Mouse (Mus musculus): ENCODE results near the gene Olfr878. TPM values are rescaled to one million over a fixed set of nuclear protein-coding genes. Genes with fewer than 3 reads are reported as not detected.

Gene Olfr878
- polyA plus RNA-seq (2012; ENCODE audit: low replicate concordance): not detected in 2 replicates

DNA sequence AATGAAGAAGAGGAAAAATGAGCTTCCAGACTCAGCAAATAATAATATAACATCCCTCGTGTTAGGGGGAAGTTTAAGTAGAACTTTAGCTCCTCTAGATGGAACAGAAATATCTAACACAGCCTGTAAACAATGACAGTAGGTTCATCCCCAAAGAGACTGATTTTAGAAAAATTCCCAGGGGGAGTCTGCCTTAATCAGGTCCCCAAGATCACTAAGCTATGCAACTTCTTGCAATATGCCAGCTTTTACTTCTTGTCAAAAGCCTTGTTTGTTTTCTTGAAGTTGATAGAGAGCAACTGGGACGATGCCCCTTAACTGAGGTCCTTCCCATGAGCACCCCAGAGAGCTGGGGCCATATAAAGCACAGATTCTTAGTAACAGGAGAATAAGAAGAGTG, at the start of gene Olfr878:
Gene Olfr878 (plus strand): TSS at position 301 of the 400 bp plus-strand sequence.

DNA sequence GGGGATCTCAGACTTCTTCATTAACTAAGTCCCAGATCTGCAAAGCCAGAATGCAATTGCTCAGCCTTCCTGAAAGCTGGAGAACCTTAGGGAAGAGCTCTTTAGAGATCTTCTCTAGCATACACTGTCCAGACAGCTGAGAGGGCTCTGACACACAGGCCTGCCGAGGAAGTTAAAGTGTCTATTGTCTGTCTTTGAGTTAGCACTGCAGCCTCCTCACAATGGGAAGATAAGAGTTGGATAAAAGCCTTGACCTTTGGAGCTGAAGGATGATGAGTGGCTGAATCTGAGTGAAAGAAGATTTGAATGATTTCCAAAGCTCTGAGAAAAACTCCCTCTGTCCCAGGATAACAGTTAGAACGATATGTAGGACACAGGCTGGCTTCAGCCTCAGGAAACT, 21.0 kb upstream of the Olfr878 start, which contains the start of gene Olfr145:
Gene Olfr145 (plus strand): TSS at position 64 of the 400 bp plus-strand sequence.

Other genes with a start within 250 kb of the Olfr878 start
- gene Panx3, start 248.6 kb upstream of the Olfr878 start, polyA plus RNA-seq (2012; ENCODE audit: low replicate concordance): not detected in 2 replicates
- gene Olfr160, start 201.6 kb upstream of the Olfr878 start, polyA plus RNA-seq (2012; ENCODE audit: low replicate concordance): not detected in 2 replicates
- gene Olfr874, start 172.7 kb upstream of the Olfr878 start, polyA plus RNA-seq (2012; ENCODE audit: low replicate concordance): not detected in 2 replicates
- not detected in 2 replicates for gene Olfr875, start 146.0 kb upstream of the Olfr878 start, polyA plus RNA-seq (2012; ENCODE audit: low replicate concordance)
- not detected in 2 replicates for gene Olfr876, start 114.8 kb upstream of the Olfr878 start, polyA plus RNA-seq (2012; ENCODE audit: low replicate concordance)
- not detected in 2 replicates for gene Olfr877, start 63.6 kb upstream of the Olfr878 start, polyA plus RNA-seq (2012; ENCODE audit: low replicate concordance)
- not detected in 2 replicates for gene Olfr145, start 21.1 kb upstream of the Olfr878 start, polyA plus RNA-seq (2012; ENCODE audit: low replicate concordance)
- gene Olfr881, start 74.0 kb downstream of the Olfr878 start, polyA plus RNA-seq (2012; ENCODE audit: low replicate concordance): not detected in 2 replicates
- gene Olfr883, start 108.0 kb downstream of the Olfr878 start, polyA plus RNA-seq (2012; ENCODE audit: low replicate concordance): not detected in 2 replicates
- not detected in 2 replicates for gene Olfr884, start 128.7 kb downstream of the Olfr878 start, polyA plus RNA-seq (2012; ENCODE audit: low replicate concordance)
- not detected in 2 replicates for gene Olfr885, start 143.5 kb downstream of the Olfr878 start, polyA plus RNA-seq (2012; ENCODE audit: low replicate concordance)
- gene Olfr887, start 166.2 kb downstream of the Olfr878 start, polyA plus RNA-seq (2012; ENCODE audit: low replicate concordance): not detected in 2 replicates
- not detected in 2 replicates for gene Olfr888, start 190.3 kb downstream of the Olfr878 start, polyA plus RNA-seq (2012; ENCODE audit: low replicate concordance)
- not detected in 2 replicates for gene Olfr889, start 197.4 kb downstream of the Olfr878 start, polyA plus RNA-seq (2012; ENCODE audit: low replicate concordance)
- gene Olfr890, start 224.7 kb downstream of the Olfr878 start, polyA plus RNA-seq (2012; ENCODE audit: low replicate concordance): not detected in 2 replicates